Mouse (Mus musculus) lung, postnatal 0 days (tissue): ENCODE measurements at regions not wholly inside any gene's neighbourhood (a gene's known extent, or its start where the extent isn't known, plus 50 kb on each side); places are given as distances from the start of the nearest gene placed in this dataset.

Experiments
- CTCF ChIP-seq: IDR thresholded peaks from 2 replicates; pipeline ENCODE4 v1.5.1; 2016; ENCODE audit warnings: antibody characterized with exemption, mild to moderate bottlenecking
- EP300 ChIP-seq: IDR thresholded peaks from 2 replicates; pipeline ENCODE4 v1.6.1; 2016; ENCODE audit warnings: antibody characterized with exemption, mild to moderate bottlenecking, control low read depth

- TF ChIP-seq CTCF (no peak), EP300 (no peak)
These were observed 198.2 kb downstream of the Rfpl4b start for GRCm38 (mm10) chr10:38623399-38623798.
